Mouse (Mus musculus) frontal cortex, postnatal 36 days (tissue): ENCODE results near the gene Wnt9b.

Experiments
- DNase-seq, 2 experiments: peaks; one replicate each; pipeline ENCODE4 v3.0.0; 2022; ENCODE audit warnings: low spot score in 2 of 2

The Wnt9b gene

DNA sequence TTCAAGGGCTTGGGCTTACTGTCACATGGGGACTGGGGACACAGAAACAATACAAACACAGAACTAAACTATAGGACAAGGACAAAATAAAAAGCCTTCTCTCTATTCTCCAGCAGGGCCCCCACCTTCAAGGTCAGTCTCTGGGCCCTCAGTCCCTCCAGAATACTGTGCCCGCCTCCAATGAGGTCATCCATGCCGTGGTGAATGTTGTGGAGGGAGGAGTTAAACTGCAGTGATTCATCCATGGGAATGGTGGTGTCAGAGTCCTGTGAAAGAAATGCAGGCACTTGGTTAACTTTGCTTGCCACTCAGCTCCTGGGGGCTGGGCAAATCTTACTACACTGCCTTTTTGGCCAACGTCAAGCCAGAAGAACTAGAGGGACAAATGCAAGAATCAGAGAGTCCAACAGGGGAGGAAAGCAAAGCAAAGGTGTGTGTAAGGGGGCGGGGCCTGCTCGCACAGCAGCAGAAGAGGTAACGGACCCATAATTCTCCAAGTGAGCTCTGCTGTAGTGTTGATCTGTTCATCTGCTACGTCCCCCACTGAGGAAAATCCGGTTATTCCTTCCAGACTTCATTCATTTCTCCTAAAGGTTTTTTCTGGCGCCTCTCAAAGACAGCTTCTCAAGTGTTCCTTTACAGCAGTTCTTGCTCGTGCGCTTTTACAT, 65.8 kb downstream of the Wnt9b start:
- no peak for DNase-seq
